Mouse (Mus musculus) E14TG2a.4 (cell line): Measurements from ENCODE around the gene Hdac9.

ENCODE experiments used
- CTCF ChIP-seq: conservative IDR thresholded peaks from 2 replicates; pipeline ENCODE4 v1.5.1; 2014; ENCODE audit warnings: low read length
- NANOG ChIP-seq: IDR thresholded peaks from 2 replicates; pipeline ENCODE4 v1.6.1; 2014; ENCODE audit warnings: borderline replicate concordance, low read length, mixed read lengths
- POU5F1 ChIP-seq: IDR thresholded peaks from 2 replicates; pipeline ENCODE4 v1.6.1; 2014; ENCODE audit warnings: low read length, borderline replicate concordance

- TF ChIP-seq CTCF: no peak
- no peak for TF ChIP-seq NANOG
- no peak for TF ChIP-seq POU5F1
Measured at GRCm38 (mm10) chr12:34714266-34714939, 202.5 kb downstream of the Hdac9 start.
